Mouse (Mus musculus): Measurements from ENCODE around the gene Tfeb. TPM values are rescaled to one million over a fixed set of nuclear protein-coding genes. Genes with fewer than 3 reads are reported as not detected.

Gene Tfeb
- 37.5 TPM for total RNA-seq (2023)

DNA sequence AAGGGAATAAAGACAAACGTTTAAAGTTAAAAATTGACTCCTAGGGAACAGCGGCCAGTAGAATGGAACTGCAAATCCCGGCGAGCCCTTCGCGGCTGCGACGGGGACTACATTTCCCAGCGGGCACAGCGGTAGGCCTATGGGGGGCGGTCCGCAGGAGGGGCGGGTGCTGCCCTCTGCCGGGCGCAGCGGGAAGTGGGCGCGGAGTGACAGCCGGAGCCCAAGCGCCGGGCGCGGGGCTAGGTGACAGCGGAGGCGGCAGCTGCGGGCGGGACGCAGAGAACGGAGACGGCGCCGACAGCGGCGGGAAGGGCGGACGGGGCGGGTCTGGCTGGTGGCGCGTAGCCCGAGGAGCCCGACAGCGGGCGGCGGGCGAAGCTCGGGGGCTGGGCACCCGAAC is at the start of gene Tfeb:
Gene Tfeb (plus strand): TSS at position 175 of the 400 bp plus-strand sequence.

GRCm38 (mm10) chr17:47688344-47688607 is 48.6 kb upstream of the Tfeb start, which contains the start of gene Tomm6:
TSS of gene Tomm6 (minus strand) at chr17:47688386.

DNA sequence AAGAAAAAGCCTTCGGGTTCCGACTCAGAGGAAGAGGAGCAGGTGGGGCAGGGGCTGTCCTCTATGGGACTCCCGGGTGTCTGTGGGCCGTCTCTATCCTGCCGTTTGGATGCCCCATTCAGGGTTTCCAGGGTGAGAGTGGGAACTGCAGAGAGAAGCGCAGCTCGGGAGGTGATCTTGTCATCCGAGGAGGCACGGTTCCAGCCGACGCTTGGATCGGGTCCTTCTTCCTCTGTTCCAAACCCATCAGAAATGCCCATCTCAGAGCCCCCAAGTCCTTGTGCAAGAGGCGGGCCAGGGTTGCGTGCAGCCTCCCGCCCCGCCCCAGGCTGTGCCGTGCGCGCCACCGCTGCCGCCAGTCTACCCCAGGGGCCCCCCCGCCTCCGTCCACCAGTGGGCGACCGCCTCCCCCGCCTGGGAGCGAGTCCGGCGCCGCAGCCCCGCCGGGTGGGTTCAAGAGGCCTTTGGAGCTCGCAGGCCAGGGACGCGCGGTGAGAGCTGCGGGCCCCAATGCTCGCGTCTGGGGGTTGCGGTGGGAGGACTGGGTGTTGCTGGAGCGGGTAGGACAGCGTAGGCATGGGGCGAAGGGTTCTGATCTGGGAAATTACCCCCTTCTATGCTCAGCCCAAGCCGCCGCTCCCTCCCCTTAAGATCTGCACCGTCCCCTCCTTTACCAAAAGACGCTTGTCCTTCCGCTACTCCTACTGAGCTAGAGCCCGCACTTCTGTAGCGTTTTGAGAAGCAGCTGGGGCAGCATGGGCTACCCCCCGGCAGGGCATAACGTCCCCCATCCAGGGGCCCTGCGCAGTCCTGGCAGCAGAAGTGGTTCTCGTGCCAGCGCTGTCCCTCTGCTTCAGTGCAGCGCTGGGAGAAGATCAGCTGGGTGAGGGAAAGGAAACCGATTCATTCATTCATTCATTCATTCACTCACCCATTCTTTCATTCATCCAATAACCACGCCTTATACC is 47.9 kb upstream of the Tfeb start, which contains the start of gene Frs3:
Gene Frs3 (plus strand): TSS at position 423 of the 968 bp plus-strand sequence.

GRCm38 (mm10) chr17:47694442-47694502 is 42.6 kb upstream of the Tfeb start, which contains the start of gene Gm21981:
TSS of gene Gm21981 (minus strand) at chr17:47694455.

GRCm38 (mm10) chr17:47694503-47695336 is 42.1 kb upstream of the Tfeb start, which contains the start of gene Prickle4:
TSS of gene Prickle4 (minus strand) at chr17:47694736.

DNA sequence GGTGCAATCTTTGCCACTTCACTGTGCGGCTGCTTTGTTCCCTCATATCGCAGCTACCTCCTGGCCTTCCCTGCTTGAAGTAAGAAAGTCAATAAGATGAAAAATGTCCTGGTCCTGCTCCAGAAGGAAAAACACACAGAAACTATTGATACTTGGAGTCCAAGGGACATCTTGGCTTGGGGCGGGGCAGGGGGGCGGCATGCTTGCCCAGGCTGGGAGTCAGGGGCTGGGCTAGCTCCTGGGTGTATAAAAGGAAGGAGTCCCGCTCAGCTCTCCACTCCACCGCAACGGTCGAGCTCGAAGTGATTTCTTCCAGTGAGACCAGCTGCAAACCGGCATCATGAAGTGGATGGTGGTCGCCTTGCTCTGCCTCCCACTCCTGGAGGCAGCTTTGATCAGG is 10.3 kb upstream of the Tfeb start, which contains the start of gene Pgc:
Gene Pgc (plus strand): TSS at position 277 of the 400 bp plus-strand sequence.

DNA sequence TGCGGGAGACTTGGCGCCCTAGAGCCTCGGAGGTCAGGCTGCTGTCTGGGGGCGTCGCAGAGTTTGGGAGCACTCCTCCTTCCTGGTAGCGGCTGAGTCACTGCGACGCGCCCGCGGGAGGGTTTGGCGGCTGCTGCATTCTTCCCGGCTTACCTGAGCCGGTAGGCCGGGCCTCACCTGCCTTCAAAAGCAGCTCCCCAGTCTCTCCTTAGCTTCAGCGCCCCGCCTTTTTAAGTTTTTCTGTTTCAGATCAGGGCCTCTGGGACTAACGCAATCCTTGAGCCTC is 97.6 kb downstream of the Tfeb start, which contains the start of gene Mdfi:
Gene Mdfi (minus strand): TSS at position 210 of the 286 bp plus-strand sequence.

Other genes with a start within 250 kb of the Tfeb start
- 88.3 TPM for gene Taf8, start 234.7 kb upstream of the Tfeb start, total RNA-seq (2023)
- 419 TPM for gene Ccnd3, start 232.0 kb upstream of the Tfeb start, total RNA-seq (2023)
- gene Bysl, start 125.5 kb upstream of the Tfeb start, total RNA-seq (2023): 14.7 TPM
- gene Med20, start 125.4 kb upstream of the Tfeb start, total RNA-seq (2023): 66.3 TPM
- gene Gm20517, start 125.4 kb upstream of the Tfeb start, total RNA-seq (2023): 9.8 TPM
- 13.2 TPM for gene Usp49, start 106.3 kb upstream of the Tfeb start, total RNA-seq (2023)
- gene Tomm6, start 48.6 kb upstream of the Tfeb start, total RNA-seq (2023): 125 TPM
- gene Frs3, start 48.0 kb upstream of the Tfeb start, total RNA-seq (2023): 3.5 TPM
- gene Gm21981, start 42.6 kb upstream of the Tfeb start, total RNA-seq (2023): not detected
- not detected for gene Prickle4, start 42.3 kb upstream of the Tfeb start, total RNA-seq (2023)
- gene Pgc, start 10.2 kb upstream of the Tfeb start, total RNA-seq (2023): not detected
- 1.1 TPM for gene Mdfi, start 97.7 kb downstream of the Tfeb start, total RNA-seq (2023)
- 75.2 TPM for gene Foxp4, start 187.6 kb downstream of the Tfeb start, total RNA-seq (2023)

Data from CD4-positive naive resting alpha-beta T cell, adult 76 days (primary cell).